Mouse (Mus musculus): Measurements from ENCODE around the gene Eif4ebp2. TPM values are rescaled to one million over a fixed set of nuclear protein-coding genes. Genes with fewer than 3 reads are reported as not detected.

Eif4ebp2 gene
- total and polyA plus RNA-seq, 2 experiments from 2014 or later: 18.6 to 49.1 TPM

- ATAC-seq (no peak), DNase-seq (no peak)
- no peak for TF ChIP-seq CTCF (IDR thresholded peaks at IDR 0.05; ENCODE audit: low read depth)
- no peak overlapping the region for H3K4me2 ChIP-seq (ENCODE audit: low read depth)
- H3K4me3 ChIP-seq (ENCODE audit: low read depth, low read length): no peak overlapping the region
- no peaks in the 10 kb centered on the region for H3K9me3 ChIP-seq (ENCODE audit: low read length)
- no peaks in the 10 kb centered on the region for H3K27me3 ChIP-seq (ENCODE audit: insufficient read depth, low read length)
- WGBS: 75% methylated on average over 3 of the region's 3 CpGs
- peaks cover 6% of the 10 kb centered on the region; the same call in 1 of the 2 replicates for H3K36me3 ChIP-seq (ENCODE audit: insufficient read depth)
- no peak overlapping the region for H3K9ac ChIP-seq
- H3K27ac ChIP-seq (ENCODE audit: low read depth, low read length): no peak overlapping the region
- H3K4me1 ChIP-seq (ENCODE audit: insufficient read depth): peaks cover 17% of the 10 kb centered on the region
These were observed 7.4 kb downstream of the Eif4ebp2 start for GRCm38 (mm10) chr10:61445016-61445415.

GRCm38 (mm10) chr10:61443876-61444275 is 8.6 kb downstream of the Eif4ebp2 start:
- H3K9me3 ChIP-seq (ENCODE audit: low read length): no peaks in the 10 kb centered on the region
- DNase-seq (no peak), ATAC-seq (no peak)
- 79% methylated on average over 1 of the region's 1 CpGs for WGBS
- H3K4me1 ChIP-seq (ENCODE audit: insufficient read depth): peaks cover 11% of the 10 kb centered on the region; the same call in 1 of the 2 replicates
- H3K27me3 ChIP-seq (ENCODE audit: insufficient read depth, low read length): no peaks in the 10 kb centered on the region
- H3K36me3 ChIP-seq (ENCODE audit: insufficient read depth): peaks cover 6% of the 10 kb centered on the region; the same call in 1 of the 2 replicates
- no peak for TF ChIP-seq CTCF (IDR thresholded peaks at IDR 0.05; ENCODE audit: low read depth)
- H3K4me3 ChIP-seq (ENCODE audit: low read depth, low read length): no peak overlapping the region
- no peak overlapping the region for H3K9ac ChIP-seq
- H3K4me2 ChIP-seq (ENCODE audit: low read depth): no peak overlapping the region
- no peak overlapping the region for H3K27ac ChIP-seq (ENCODE audit: low read depth, low read length)

- Histone ChIP-seq H3K4me3 (ENCODE audit: low read depth, low read length) (no peak overlapping the region), H3K9me3 (ENCODE audit: low read length) (no peaks in the 10 kb centered on the region), H3K36me3 (ENCODE audit: insufficient read depth) (peaks cover 6% of the 10 kb centered on the region; the same call in 1 of the 2 replicates), H3K9ac (no peak overlapping the region), H3K4me2 (ENCODE audit: low read depth) (no peak overlapping the region), H3K4me1 (ENCODE audit: insufficient read depth) (peaks cover 11% of the 10 kb centered on the region; the same call in 1 of the 2 replicates), H3K27me3 (ENCODE audit: insufficient read depth, low read length) (no peaks in the 10 kb centered on the region), H3K27ac (ENCODE audit: low read depth, low read length) (no peak overlapping the region)
- ATAC-seq (no peak), DNase-seq (no peak)
- no peak for TF ChIP-seq CTCF (IDR thresholded peaks at IDR 0.05; ENCODE audit: low read depth)
- WGBS: 49% methylated on average over 6 of the region's 6 CpGs
These were observed 9.0 kb downstream of the Eif4ebp2 start for GRCm38 (mm10) chr10:61443456-61443855.

GRCm38 (mm10) chr10:61440202-61440800 is 12.2 kb downstream of the Eif4ebp2 start:
- no peaks in the 10 kb centered on the region for H3K36me3 ChIP-seq (ENCODE audit: insufficient read depth)
- H3K4me1 ChIP-seq (ENCODE audit: insufficient read depth): peaks cover 11% of the 10 kb centered on the region; the same call in 1 of the 2 replicates
- H3K4me3 ChIP-seq (ENCODE audit: low read depth, low read length): no peak overlapping the region
- no peak for DNase-seq
- no peaks in the 10 kb centered on the region for H3K27me3 ChIP-seq (ENCODE audit: insufficient read depth, low read length)
- no peaks in the 10 kb centered on the region for H3K9me3 ChIP-seq (ENCODE audit: low read length)
- H3K4me2 ChIP-seq (ENCODE audit: low read depth): no peak overlapping the region
- 93% methylated on average over 7 of the region's 7 CpGs for WGBS
- H3K9ac ChIP-seq: no peak overlapping the region
- no peak overlapping the region for H3K27ac ChIP-seq (ENCODE audit: low read depth, low read length)
- no peak for TF ChIP-seq CTCF (IDR thresholded peaks at IDR 0.05; ENCODE audit: low read depth)
- ATAC-seq: no peak

GRCm38 (mm10) chr10:61431375-61431774 is 21.1 kb downstream of the Eif4ebp2 start:
- ATAC-seq (no peak), DNase-seq (no peak)
- Histone ChIP-seq H3K27me3 (ENCODE audit: insufficient read depth, low read length) (no peaks in the 10 kb centered on the region), H3K4me1 (ENCODE audit: insufficient read depth) (no peaks in the 10 kb centered on the region), H3K27ac (ENCODE audit: low read depth, low read length) (no peak overlapping the region), H3K9me3 (ENCODE audit: low read length) (no peaks in the 10 kb centered on the region), H3K4me2 (ENCODE audit: low read depth) (no peak overlapping the region), H3K4me3 (ENCODE audit: low read depth, low read length) (no peak overlapping the region), H3K36me3 (ENCODE audit: insufficient read depth) (peaks cover 48% of the 10 kb centered on the region), H3K9ac (no peak overlapping the region)
- 84% methylated on average over 9 of the region's 9 CpGs for WGBS
- no peak for TF ChIP-seq CTCF (IDR thresholded peaks at IDR 0.05; ENCODE audit: low read depth)

GRCm38 (mm10) chr10:61429043-61429442 is 23.4 kb downstream of the Eif4ebp2 start:
- TF ChIP-seq CTCF (IDR thresholded peaks at IDR 0.05; ENCODE audit: low read depth): no peak
- DNase-seq (no peak), ATAC-seq (no peak)
- H3K9me3 ChIP-seq (ENCODE audit: low read length): no peaks in the 10 kb centered on the region
- H3K36me3 ChIP-seq (ENCODE audit: insufficient read depth): peaks cover 40% of the 10 kb centered on the region
- no peaks in the 10 kb centered on the region for H3K27me3 ChIP-seq (ENCODE audit: insufficient read depth, low read length)
- H3K9ac ChIP-seq: no peak overlapping the region
- 89% methylated on average over 5 of the region's 5 CpGs for WGBS
- H3K4me3 ChIP-seq (ENCODE audit: low read depth, low read length): no peak overlapping the region
- no peak overlapping the region for H3K27ac ChIP-seq (ENCODE audit: low read depth, low read length)
- H3K4me1 ChIP-seq (ENCODE audit: insufficient read depth): no peaks in the 10 kb centered on the region
- H3K4me2 ChIP-seq (ENCODE audit: low read depth): no peak overlapping the region

GRCm38 (mm10) chr10:61428416-61428815 is 24.0 kb downstream of the Eif4ebp2 start:
- H3K4me1 ChIP-seq (ENCODE audit: insufficient read depth): no peaks in the 10 kb centered on the region
- peaks cover 34% of the 10 kb centered on the region for H3K36me3 ChIP-seq (ENCODE audit: insufficient read depth)
- no peaks in the 10 kb centered on the region for H3K27me3 ChIP-seq (ENCODE audit: insufficient read depth, low read length)
- DNase-seq (no peak), ATAC-seq (no peak)
- no peak overlapping the region for H3K4me2 ChIP-seq (ENCODE audit: low read depth)
- H3K9ac ChIP-seq: no peak overlapping the region
- 47% methylated on average over 4 of the region's 4 CpGs for WGBS
- H3K4me3 ChIP-seq (ENCODE audit: low read depth, low read length): no peak overlapping the region
- TF ChIP-seq CTCF (IDR thresholded peaks at IDR 0.05; ENCODE audit: low read depth): no peak
- no peaks in the 10 kb centered on the region for H3K9me3 ChIP-seq (ENCODE audit: low read length)
- no peak overlapping the region for H3K27ac ChIP-seq (ENCODE audit: low read depth, low read length)

All from forebrain, postnatal 0 days (tissue).